Mouse (Mus musculus): Measurements from ENCODE around the gene Chsy1.

DNA sequence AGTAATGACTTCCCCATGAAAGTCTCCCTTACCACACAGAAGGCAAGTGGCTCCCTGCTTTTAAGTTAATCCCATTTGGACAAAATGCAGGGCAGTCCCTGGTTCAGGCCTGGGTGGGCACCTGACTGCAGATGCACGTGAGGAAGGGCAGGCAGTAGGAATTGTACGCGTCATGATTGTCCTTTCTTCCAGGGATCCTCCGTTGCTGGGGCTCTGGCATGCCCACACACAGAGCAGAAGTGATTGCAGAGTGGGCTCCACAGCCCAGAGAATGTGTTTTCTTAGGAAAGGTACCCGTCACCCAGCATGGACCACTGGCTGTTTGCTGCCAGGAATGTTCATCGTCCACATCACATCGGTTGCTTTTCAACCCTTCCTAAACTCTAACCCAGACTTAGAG lies 53.2 kb downstream of the Chsy1 start:
- TF ChIP-seq POLR2A (IDR thresholded peaks at IDR 0.05; ENCODE audit: control insufficient read depth, low read depth, low read length), result no peak
- no peak for TF ChIP-seq CTCF (IDR thresholded peaks at IDR 0.05; ENCODE audit: control insufficient read depth, insufficient read depth, insufficient replicate concordance, low read depth, low read length)

Data from testis, adult 2 months (tissue).